Mouse (Mus musculus): ENCODE measurements around the gene Arl4c. TPM values are rescaled to one million over a fixed set of nuclear protein-coding genes. Genes with fewer than 3 reads are reported as not detected.

Gene Arl4c
- total RNA-seq, 2 experiments from 2014 or later: 32.7 to 34.7 TPM

DNA sequence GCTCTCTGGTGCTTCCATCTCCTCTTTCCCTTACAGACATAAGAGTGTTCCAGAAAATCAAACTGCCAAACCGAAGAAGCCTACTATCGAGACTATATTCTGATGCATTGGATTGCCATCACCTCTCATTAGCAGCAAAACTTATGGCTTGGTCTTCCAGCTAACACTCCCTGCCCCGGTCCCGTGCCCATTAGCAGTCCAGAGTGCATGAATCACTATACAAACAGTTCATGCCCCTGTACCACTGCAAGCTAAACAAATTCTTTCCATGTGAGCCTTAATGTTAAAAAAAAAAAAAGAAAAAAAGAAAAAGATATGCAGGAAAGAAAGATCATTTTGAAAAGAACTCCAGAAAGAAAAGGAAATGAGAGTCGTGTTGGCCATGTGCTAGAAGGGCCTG lies 39.3 kb downstream of the Arl4c start:
- DNase-seq (ENCODE audit: low spot score in 2 of 2): no peak
- intact Hi-C loops (cut with DNase I): no loop called here

DNA sequence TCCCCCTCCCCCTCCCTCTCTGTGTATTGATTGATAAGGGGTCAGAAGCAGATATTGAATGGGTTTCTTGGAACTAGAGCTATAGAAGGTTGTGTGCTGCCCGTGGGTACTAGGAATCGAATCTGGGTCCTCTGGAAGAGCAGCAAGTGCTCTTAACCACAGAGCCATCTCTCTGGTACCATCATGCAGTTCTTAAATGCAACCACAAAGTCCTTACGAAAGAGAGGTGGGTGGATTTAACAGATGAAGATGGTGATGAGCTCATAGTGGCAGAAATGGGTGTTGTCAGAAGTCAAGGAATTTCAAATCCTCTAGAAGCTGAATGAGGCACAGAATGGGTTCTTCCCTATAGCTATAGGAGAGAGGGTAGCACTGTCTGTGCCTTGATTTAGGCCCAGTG lies 40.8 kb downstream of the Arl4c start:
- intact Hi-C loops (cut with DNase I): no loop called here
- DNase-seq (ENCODE audit: low spot score in 2 of 2): no peak

DNA sequence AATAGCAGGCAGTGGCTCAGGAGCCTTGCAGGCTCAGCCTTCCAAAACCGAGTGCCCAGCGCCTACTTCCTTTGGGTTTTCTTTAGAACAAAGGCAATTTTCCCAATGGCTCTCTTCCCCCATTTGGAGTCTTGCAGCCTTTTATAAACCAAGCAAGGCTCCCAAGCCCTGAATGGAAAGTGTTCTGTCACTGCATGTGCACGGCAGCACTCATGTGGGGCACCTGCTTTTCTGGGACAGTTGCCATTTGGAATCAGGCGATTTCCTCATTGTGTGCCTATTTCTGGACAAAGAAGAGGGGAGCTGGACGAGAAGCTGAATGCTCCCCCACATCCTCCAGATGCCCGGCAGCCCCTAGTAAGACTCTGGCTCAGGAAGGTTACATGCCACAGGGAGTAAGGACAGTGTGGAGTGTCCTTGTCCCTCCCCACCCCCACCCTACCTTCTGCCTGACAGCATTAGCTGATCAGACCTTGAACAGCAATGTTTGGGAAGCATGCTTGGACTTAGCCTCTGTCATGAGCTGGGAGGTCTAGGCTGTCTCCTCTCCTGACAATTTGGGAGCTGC lies 43.6 kb downstream of the Arl4c start:
- peak; percentile 43 to 89 for DNase-seq (ENCODE audit: low spot score in 2 of 2)
- intact Hi-C loops (cut with DNase I): no loop called here

DNA sequence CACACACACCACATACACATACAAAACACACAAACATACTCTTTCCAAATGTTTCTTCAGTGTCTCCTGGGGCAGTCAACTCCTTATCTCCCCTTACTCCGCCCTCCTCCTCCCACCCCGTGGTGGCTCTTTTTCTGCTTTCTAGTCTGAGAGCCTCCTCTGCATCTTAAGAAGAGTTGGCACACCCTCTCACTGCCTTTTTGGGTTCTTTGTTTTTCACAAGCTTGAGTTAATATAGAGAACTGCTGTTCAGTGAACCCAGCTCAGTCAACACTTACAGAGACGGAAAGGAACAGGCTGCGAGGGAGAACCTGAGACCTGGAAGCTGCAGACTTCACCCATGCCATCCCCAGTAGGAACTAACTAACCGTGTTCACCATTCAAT lies 45.9 kb downstream of the Arl4c start:
- intact Hi-C loops (cut with DNase I): loop anchor here (2.0 kb wide), 1 partner anchor 45 kb away; no protein-coding TSS in a partner anchor
- DNase-seq (ENCODE audit: low spot score in 2 of 2): peak in 1 of 2 experiments; percentile 86

DNA sequence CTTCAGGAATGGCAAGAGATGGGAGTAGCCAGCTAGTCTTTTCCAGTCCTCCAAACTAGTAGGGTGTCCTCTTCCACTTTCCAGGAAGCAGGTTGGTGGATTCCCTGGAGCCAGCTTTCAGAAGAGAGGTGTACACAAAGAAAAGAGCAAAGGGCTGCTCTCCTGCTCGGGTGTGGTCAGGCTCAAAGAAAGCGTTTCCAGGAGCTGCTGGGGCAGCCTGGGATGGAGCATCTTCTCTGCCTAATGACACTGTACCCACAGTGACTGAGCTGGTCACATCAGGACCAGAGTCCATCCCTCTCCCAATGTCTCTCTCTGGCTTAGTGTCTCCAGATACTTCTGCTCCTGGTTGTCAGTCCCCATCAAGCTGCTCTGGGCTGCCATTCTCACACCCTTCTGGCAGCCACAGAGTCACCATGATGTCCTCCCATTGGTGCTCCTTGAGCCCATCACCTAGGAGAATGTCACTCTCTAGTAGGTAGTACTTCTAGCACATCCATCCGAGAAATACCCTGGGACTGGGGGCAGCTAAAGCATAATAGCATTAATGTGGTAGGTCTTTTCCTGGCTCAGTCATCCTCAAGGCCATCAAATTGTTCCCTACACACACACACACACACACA lies 46.4 kb downstream of the Arl4c start:
- no peak for DNase-seq (ENCODE audit: low spot score in 2 of 2)
- intact Hi-C loops (cut with DNase I): loop anchor here (2.0 kb wide), 1 partner anchor 45 kb away; no protein-coding TSS in a partner anchor

DNA sequence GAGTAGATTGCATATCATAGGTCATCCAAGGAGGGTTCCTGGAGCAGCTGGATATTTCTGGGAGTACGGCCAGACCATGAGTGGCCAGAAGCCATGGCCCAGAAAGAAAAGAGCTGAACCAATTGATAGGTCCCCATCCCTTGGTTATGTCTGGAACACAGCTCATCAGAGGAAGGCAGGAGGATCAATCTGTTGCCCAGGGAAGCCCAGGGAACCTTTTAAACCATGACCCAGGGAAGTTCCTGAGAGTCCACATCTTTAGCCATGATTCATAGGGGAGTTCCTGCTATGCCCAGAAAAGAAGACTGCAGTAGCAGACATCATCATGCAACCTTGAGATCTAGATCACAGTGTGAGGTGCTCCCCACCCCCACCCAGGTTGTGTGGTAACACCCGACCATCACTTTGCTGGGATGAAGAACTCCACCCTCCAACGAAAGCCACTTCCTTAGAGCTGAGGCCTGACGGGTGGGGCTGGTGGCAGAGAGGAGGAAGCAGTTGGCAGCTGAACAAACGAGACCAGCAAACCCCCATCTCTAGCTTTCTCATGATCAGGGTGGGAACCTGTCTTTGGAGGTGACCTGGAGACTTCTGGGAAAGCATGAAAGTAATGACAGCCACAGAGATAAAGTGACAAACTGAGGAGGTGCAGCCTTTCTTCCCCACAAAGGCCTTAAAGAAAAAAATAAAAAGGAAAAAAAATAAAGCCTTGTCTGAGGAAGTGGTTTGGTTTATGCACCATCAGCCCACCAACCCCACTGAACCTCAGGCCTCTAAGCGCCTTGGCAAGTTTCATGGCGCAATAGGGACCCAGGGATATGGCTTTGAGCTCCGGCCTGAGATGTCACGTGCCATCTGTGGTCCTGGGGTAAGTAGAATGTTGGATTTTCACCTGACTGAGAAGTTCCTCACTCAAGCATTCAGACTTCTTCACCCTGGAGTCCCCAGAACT lies 47.2 kb downstream of the Arl4c start:
- intact Hi-C loops (cut with DNase I): no loop called here
- no peak for DNase-seq (ENCODE audit: low spot score in 2 of 2)

DNA sequence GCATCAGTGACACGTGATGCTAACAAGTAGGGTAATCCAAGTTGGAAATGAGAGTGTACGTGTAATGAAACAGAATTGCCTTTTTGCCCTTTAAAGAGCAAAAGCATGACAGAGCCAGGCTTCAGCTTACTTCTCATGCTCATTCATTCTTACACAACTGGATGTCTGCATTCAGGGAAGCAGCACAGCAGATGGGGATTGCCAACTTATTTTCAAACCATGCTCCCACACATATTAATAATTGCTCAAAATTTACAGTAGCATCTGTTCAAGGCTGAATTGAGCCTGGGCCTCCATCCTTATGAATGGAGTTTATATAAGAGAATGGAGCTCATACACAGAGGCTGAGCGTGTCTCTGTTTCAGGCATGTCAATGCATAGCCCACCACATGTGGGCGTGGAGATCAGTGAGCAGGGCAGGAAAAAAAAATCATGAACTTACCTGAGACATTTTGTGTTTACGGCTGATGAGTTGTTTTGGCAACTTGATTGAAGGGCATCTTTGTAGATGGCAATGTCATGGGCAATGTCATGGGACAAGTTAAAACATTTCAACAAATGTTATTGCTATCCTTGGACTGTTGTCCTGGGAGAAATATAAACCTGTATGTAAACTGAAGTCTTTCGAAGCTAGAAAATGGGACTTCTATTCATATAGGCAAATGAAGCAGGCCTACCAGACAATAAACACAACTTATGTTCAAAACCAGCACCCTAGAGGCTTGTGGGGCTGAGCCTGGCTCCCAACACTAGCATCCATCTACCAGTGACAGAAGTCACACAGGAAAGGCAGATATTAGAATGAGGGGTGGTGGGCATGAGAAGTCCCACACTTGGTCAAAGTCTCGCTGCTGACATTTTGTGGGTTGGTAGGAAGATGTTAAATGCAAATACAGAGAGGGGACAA lies 48.2 kb downstream of the Arl4c start:
- peak in 1 of 2 experiments; percentile 24 for DNase-seq (ENCODE audit: low spot score in 2 of 2)
- intact Hi-C loops (cut with DNase I): no loop called here

DNA sequence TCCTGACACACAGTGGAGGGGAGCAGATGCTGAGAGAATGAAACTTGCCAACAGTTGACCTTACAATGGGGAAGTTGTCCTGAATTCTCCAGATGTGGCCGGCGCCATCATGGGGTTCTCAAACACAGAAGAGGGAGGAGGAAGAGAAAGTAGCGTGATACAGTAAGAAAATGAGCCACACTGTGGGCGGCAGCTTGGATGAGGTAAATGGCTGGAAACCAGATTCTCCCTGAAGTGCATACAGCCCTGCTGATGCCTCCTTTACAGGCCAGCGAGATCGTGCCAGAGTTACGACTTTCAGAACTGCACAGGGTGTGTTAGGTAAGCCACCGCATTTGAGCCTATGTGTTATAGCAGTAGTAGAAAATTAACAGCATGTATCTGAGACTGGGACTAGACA lies 49.3 kb downstream of the Arl4c start:
- DNase-seq (ENCODE audit: low spot score in 2 of 2): peak in 1 of 2 experiments; percentile 41

DNA sequence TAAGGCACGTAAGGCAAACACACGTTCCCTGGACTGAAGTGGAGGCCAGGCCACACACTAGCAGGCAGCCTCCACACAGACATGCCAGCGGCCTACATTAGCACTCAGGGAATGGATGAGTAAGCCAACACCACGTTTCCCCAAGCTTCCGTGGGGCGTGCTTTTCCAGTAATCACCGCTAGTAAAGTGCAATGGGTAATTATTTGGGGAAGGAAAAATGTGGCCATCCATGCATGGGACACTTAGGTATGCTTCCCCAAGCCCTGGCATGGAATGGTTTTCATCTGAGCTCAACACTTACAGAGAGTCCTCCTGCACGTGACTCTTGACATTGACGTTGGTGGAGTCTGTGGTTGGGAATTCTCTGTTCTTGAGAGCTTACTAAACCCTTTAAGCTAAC lies 50.4 kb downstream of the Arl4c start:
- intact Hi-C loops (cut with DNase I): no loop called here
- no peak for DNase-seq (ENCODE audit: low spot score in 2 of 2)

More for the DNA sequence above, 49.3 kb downstream of the Arl4c start:
- intact Hi-C loops (cut with DNase I): no loop called here

DNA sequence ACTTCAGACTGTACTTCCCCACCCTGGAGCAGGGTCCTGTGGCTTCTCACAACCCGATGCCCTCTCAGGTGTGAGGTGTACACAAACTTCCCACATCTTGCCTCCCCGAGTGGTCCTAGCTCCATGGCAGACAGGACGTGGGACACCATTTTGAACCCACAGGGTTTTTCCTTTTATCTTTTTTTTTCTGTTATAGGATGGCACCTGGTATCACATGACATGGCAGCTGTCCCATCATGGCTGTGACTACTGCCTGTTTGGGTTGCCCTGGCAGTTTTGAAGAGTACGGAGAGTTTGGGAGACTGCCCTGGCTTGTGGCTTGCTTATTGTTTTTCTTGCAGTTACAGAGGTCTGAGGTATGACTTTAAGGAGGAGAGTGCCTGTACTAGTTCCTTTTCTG lies 53.3 kb downstream of the Arl4c start:
- no peak for DNase-seq (ENCODE audit: low spot score in 2 of 2)
- intact Hi-C loops (cut with DNase I): no loop called here

DNA sequence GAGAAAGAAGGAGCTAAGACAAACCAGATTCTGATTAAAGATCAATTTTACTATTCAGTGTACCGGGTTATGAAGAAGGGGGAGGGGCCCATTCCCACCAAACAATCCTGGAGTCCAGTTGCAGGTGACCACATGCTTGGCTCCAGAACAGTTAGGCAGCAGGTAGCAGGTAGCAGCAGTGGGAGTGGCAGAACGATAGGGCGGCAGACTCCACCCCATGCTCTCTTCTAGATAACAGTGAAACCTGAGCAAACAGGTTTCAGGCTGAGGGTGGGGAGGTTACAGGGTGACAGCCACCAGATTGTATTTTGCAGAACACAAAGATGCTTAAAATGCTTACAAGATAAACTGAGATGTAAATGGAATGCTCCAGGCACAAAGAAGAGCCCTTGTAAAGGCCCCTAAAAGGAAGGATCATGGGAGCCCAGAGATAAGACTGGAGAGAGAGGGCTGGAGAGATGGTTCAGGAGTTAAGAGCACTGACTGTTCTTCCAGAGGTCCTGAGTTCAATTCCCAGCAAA lies 56.4 kb downstream of the Arl4c start:
- intact Hi-C loops (cut with DNase I): no loop called here
- DNase-seq (ENCODE audit: low spot score in 2 of 2): no peak

DNA sequence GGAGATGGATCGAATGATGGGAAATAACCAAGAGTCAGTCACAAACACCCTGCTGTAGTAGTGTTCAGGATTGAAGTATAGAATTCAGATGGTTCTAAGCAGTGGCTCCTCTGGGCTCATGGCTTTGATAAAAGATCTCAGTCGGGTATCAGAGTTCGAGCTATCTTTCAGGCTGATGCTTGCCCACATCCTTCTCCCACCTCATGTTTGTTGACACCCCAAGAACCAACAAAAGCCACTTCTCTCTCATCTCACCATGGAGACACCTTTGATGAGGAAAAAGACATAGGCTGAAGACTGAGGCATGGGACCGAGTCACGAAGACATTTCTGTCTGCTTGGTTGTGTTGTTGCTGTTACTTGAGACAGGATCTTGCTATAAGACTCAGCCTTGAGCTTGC lies 57.6 kb downstream of the Arl4c start:
- intact Hi-C loops (cut with DNase I): no loop called here
- DNase-seq (ENCODE audit: low spot score in 2 of 2): no peak

DNA sequence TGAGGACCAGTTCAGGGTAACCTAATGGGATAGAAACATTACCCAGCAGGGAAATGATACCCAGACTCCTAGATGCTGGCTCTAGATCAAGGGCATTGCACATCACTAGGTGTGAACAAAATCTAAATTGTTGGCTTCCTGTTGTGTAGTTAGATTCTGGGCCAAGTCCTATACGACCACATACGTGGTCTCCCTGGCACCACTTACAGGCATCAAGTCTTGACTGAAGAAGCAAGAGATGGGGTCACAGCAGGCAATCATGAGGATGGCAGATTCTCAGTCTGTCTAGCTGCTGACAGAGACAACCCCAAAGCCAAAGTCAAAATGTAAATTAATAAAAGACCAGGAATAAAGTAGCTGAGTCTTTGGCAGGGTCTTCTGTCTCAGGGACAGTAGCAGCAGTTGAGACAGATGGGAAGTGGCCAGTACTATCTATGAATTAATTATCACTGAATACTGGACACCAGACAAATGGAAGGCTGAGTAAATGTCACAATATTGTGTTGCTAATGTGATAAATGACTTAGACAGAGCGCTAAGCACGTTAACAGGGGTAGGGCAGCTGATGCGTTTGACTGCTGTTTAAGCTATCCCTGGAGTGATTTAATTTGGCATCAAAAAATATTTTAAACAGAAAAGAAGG lies 58.7 kb downstream of the Arl4c start:
- intact Hi-C loops (cut with DNase I): no loop called here
- DNase-seq (ENCODE audit: low spot score in 2 of 2): no peak

DNA sequence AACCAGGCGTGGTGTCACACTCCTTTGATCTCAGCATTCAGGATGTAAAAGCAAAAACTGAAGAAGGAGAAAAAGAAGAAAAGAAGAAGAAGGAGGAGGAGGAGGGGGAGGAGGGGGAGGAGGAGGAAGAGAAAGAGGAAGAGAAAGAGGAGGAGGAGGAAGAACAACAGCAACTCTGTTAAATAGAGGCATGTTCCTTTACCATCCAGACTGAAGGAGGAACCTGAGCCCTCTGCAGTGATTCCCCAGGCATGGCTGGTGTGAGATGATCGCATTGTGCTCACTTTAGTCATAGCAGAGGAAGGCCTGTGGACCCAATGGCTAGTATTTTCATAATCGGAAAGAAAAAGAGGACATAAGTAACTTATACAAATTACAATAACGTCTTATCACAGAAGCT lies 59.3 kb downstream of the Arl4c start:
- intact Hi-C loops (cut with DNase I): no loop called here
- no peak for DNase-seq (ENCODE audit: low spot score in 2 of 2)

DNA sequence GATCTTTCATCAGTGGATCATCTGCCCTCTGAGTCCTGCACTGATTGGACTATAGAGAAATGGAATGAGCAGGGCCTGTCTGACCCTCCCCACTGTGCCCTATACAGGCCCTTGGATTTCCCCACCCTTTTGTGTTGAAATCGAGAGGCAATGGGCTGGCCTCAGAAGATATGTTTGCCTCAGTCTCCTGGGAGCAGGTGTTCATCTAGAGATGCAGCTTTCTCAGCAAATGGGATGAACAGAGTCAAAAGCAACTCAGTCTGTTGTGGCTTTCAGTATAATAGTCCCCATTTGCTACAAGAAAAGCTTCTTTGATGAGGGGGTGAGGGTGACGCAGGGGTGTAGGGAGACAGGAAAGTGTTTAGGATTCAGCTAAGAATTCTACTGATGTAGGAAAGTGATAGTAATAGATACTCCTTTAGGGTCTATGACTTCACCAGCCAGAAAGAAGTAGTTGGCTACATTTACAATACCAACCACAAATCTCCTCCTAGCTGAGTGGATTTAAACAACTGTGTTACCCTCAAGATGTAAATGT lies 60.3 kb downstream of the Arl4c start:
- intact Hi-C loops (cut with DNase I): no loop called here
- no peak for DNase-seq (ENCODE audit: low spot score in 2 of 2)

DNA sequence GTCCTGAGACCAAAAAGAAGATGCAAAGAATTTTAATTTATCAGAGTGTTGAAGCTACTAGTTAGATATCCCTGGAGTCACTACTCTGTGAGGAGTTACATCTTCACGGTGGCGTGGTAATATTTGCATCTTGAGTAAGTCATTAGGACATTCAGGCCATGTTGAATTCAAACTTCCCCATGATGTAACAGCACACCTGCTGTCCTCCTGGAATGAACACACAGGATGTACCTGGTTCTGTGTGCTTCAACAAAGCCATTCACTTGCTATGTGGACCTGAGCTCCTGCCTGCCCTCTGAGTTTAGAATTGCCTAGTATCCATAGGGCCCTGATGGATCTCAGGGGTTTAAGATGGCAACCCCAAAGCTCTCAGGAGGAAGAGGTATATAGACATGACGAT lies 60.8 kb downstream of the Arl4c start:
- intact Hi-C loops (cut with DNase I): no loop called here
- DNase-seq (ENCODE audit: low spot score in 2 of 2): no peak

DNA sequence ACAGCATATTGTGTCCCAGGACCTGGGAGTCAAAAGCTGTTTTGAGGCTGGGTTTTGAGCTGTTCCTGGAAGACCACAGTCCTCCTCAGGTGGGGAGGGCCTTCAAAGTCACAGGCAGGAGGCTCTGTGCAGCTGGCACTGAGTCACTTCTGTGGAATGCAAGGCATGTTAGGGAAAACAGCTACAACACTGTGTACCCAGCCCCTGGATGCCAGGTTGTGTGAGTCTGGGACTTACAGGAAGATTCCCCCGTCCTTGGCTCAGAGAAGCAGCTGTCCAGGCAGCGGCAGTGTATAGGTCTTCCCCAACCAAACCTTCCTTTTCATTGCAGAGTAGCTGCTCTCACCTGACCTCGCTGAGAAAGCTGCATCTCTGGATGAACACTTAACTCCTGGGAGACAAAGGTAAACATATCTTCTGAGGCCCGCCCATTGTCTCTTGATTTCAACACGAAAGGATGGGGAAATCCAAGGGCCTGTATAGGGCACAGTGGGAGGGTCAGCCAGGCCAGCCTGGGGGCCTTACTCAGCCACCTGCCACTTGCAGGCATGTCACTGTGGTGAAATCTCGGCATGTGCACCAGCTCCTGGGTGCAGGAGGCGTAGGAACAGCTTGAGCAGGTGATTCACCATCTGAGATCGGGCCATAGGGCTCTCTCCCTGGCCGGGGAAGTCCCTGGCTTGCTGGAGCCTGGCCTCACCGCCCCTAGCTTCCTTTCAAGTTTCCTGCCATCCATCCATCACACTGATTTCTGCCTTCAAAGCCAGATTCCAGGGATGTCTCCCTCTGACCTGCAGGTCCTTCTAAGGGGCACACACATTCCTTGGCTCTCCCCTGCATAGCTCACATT lies 62.4 kb downstream of the Arl4c start:
- DNase-seq (ENCODE audit: low spot score in 2 of 2): no peak
- intact Hi-C loops (cut with DNase I): no loop called here

DNA sequence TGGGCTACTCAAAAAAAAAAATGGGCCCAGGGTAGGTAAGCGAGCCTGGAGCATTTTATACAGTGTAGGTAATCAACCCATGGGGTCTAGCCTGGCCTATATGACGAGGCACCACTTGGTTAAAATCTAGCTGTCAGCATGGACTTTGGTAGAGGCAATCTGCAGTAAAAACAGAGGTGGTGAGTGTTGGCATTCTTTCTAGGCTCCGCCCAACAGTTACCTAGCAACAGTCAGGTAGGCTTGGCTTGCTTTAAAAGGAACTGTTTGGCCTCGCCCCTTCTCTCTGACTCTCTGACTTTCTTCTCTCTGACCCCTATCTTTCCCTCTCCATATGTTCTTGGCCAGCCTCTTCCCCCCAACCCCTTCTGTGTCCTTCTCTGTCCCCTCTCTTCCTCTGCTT lies 63.4 kb downstream of the Arl4c start:
- intact Hi-C loops (cut with DNase I): no loop called here
- no peak for DNase-seq (ENCODE audit: low spot score in 2 of 2)

Data from left cerebral cortex, postnatal 25 days (tissue).